Mouse (Mus musculus): Measurements from ENCODE around the gene Crlf1. TPM values are rescaled to one million over a fixed set of nuclear protein-coding genes. Genes with fewer than 3 reads are reported as not detected.

Crlf1 gene
- total RNA-seq, 4 experiments from 2014 or later: 0.94 to 1.6 (median 1.2) TPM

GRCm38 (mm10) chr8:70468733-70469132 is 24.2 kb upstream of the Crlf1 start:
- no peak for DNase-seq (ENCODE audit: low spot score in 2 of 2)

GRCm38 (mm10) chr8:70469295-70469916 is 23.6 kb upstream of the Crlf1 start:
- no peak for DNase-seq (ENCODE audit: low spot score in 2 of 2)

GRCm38 (mm10) chr8:70469938-70470337 is 23.0 kb upstream of the Crlf1 start:
- DNase-seq (ENCODE audit: low spot score in 2 of 2): no peak

- no peak for DNase-seq (ENCODE audit: low spot score in 2 of 2)
Observed at GRCm38 (mm10) chr8:70471856-70472255, 21.1 kb upstream of the Crlf1 start.

- peak; percentile 80 to 88 for DNase-seq (ENCODE audit: low spot score in 2 of 2)
Observed at GRCm38 (mm10) chr8:70476333-70477268, 16.4 kb upstream of the Crlf1 start, which contains the start of gene Klhl26. Gene Klhl26 (minus strand): TSS chr8:70476968.

- no peak for DNase-seq (ENCODE audit: low spot score in 2 of 2)
Observed at GRCm38 (mm10) chr8:70477269-70477982, 15.5 kb upstream of the Crlf1 start.

GRCm38 (mm10) chr8:70481908-70482307 is 11.1 kb upstream of the Crlf1 start:
- peak in 1 of 2 experiments; percentile 82 for DNase-seq (ENCODE audit: low spot score in 2 of 2)

GRCm38 (mm10) chr8:70482943-70483342 is 10.0 kb upstream of the Crlf1 start:
- DNase-seq (ENCODE audit: low spot score in 2 of 2): no peak

- no peak for DNase-seq (ENCODE audit: low spot score in 2 of 2)
Observed at GRCm38 (mm10) chr8:70486191-70486681, 6.7 kb upstream of the Crlf1 start.

GRCm38 (mm10) chr8:70486941-70487520 is 5.9 kb upstream of the Crlf1 start, which contains the start of gene Tmem59l:
Gene Tmem59l (minus strand): TSS chr8:70487358.
- DNase-seq (ENCODE audit: low spot score in 2 of 2): no peak

- no peak for DNase-seq (ENCODE audit: low spot score in 2 of 2)
Observed at GRCm38 (mm10) chr8:70487993-70488796, 4.8 kb upstream of the Crlf1 start.

- DNase-seq (ENCODE audit: low spot score in 2 of 2): no peak
Observed at GRCm38 (mm10) chr8:70488931-70489470, 4.0 kb upstream of the Crlf1 start.

GRCm38 (mm10) chr8:70489576-70489975 is 3.4 kb upstream of the Crlf1 start:
- DNase-seq (ENCODE audit: low spot score in 2 of 2): no peak

- no peak for DNase-seq (ENCODE audit: low spot score in 2 of 2)
Observed at GRCm38 (mm10) chr8:70490061-70490879, 2.7 kb upstream of the Crlf1 start.

- DNase-seq (ENCODE audit: low spot score in 2 of 2): no peak
Observed at GRCm38 (mm10) chr8:70490880-70491495, 2.0 kb upstream of the Crlf1 start.

GRCm38 (mm10) chr8:70493692-70494415 is 896 bp downstream of the Crlf1 start:
- no peak for DNase-seq (ENCODE audit: low spot score in 2 of 2)

GRCm38 (mm10) chr8:70494416-70494945 is 1.5 kb downstream of the Crlf1 start:
- no peak for DNase-seq (ENCODE audit: low spot score in 2 of 2)
